8 mouse cellular contexts compared by ENCODE assay signal in the genomic region with DNA sequence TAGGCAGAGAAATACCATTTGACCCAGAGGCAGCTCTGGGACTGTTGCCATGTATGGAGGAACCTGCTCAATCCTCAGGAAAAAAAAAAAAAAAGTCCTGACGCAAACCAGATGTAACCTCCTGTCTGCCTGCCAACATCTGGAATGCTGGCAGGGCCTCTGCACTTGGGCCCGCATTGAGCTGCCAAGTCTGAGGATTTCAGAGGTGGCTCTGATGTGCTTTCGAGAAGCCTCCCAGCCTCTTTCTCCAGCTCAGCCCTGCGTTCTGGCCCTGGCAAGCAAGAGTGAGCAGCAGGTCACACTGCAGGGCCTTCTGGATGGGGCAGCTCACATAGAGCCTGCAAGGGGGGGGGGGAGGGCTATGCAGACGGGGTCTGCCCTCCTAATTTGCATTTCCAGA. TPM values are rescaled to one million over a fixed set of nuclear protein-coding genes. Genes with fewer than 3 reads are reported as not detected.
A peak's percentile ranks its signal among the peaks of the same experiment; 100 is the strongest.
DNase-seq lines count a peak whose midpoint lies in the region; ATAC-seq and TF ChIP-seq lines count a peak whose summit lies in the region.

No protein-coding gene starts in this region.

- H3K36me3 ChIP-seq in hindbrain, embryonic 12.5 days, result peaks cover 37% of the 10 kb centered on the region
- peaks cover 44% of the 10 kb centered on the region for H3K36me3 ChIP-seq in limb, embryonic 15.5 days

- no peak for ATAC-seq in hindbrain, embryonic 12.5 days (ENCODE audit: low FRiP score)
- ATAC-seq in limb, embryonic 15.5 days (ENCODE audit: insufficient number of reproducible peaks, low FRiP score, low TSS enrichment, low read depth), result peak; percentile 69

- 0 out of 2 replicates have a peak overlapping the region, but pooled peaks have one; percentile 1 for H3K9ac ChIP-seq in hindbrain, embryonic 12.5 days
- no peak overlapping the region for H3K9ac ChIP-seq in limb, embryonic 15.5 days

- H3K4me3 ChIP-seq in layer of hippocampus, adult 2 months, result no peak overlapping the region
- H3K4me3 ChIP-seq in hindbrain, embryonic 12.5 days, result no peak overlapping the region
- peak overlapping the region; percentile 30; the same call in 1 of the 2 replicates for H3K4me3 ChIP-seq in limb, embryonic 15.5 days

- H3K9me3 ChIP-seq in hindbrain, embryonic 12.5 days (replicated peaks), result no peaks in the 10 kb centered on the region
- no peaks in the 10 kb centered on the region for H3K9me3 ChIP-seq in limb, embryonic 15.5 days

- DNase-seq in layer of hippocampus, adult 2 months (ENCODE audit: low spot score in 2 of 2), result no peak
- DNase-seq in layer of hippocampus, postnatal 36 days, result no peak
- peak; percentile 82 for DNase-seq in gastrocnemius, adult 18-20 months (ENCODE audit: low spot score)
- DNase-seq in urinary bladder, postnatal 14 days (ENCODE audit: low spot score), result peak; percentile 78
- no peak for DNase-seq in thymus, postnatal 4 days
- no peak for DNase-seq in B cell, adult 2 months

- 0 out of 2 replicates have a peak overlapping the region, but pooled peaks have one; percentile 23 for H3K27ac ChIP-seq in layer of hippocampus, adult 2 months
- H3K27ac ChIP-seq in hindbrain, embryonic 12.5 days, result peak overlapping the region; percentile 60
- peak overlapping the region; percentile 91 for H3K27ac ChIP-seq in limb, embryonic 15.5 days

- H3K4me1 ChIP-seq in hindbrain, embryonic 12.5 days, result peaks cover 49% of the 10 kb centered on the region
- peaks cover 63% of the 10 kb centered on the region for H3K4me1 ChIP-seq in limb, embryonic 15.5 days

- WGBS in hindbrain, embryonic 12.5 days, result 46% methylated on average over 5 of the region's 5 CpGs
- WGBS in limb, embryonic 15.5 days, result 14% methylated on average over 5 of the region's 5 CpGs

- TF ChIP-seq CTCF in layer of hippocampus, adult 2 months (conservative IDR thresholded peaks at IDR 0.05), result no peak

- 0 out of 2 replicates have a peak overlapping the region, but pooled peaks have one; percentile 15 for H3K4me2 ChIP-seq in hindbrain, embryonic 12.5 days (replicated peaks)
- peak overlapping the region; percentile 47 for H3K4me2 ChIP-seq in limb, embryonic 15.5 days

- H3K27me3 ChIP-seq in hindbrain, embryonic 12.5 days, result no peaks in the 10 kb centered on the region
- H3K27me3 ChIP-seq in limb, embryonic 15.5 days, result no peaks in the 10 kb centered on the region

RNA-seq across cellular contexts. Expression of a gene that starts 6.1 kb away (rescaled TPM):
- 10 to 100 TPM; 69.4 to 71.9 TPM for total RNA-seq in layer of hippocampus, adult 2 months (2021)
- total RNA-seq in layer of hippocampus, postnatal 36 days (2021), result 10 to 100 TPM; 71.4 to 72.1 TPM
- 10 to 100 TPM; 30.0 to 48.5 TPM for total RNA-seq in gastrocnemius, adult 18-20 months (2021)
- polyA plus RNA-seq in hindbrain, embryonic 12.5 days (2016; fragmentation: Nextera tagmentation; extraction: Ambion mirVana), result 428 and 445 TPM in 2 replicates
- polyA plus RNA-seq in limb, embryonic 15.5 days (2015; fragmentation: Nextera tagmentation; extraction: Ambion mirVana), result 1,243 and 1,296 TPM in 2 replicates

RNA-seq across cellular contexts. Expression of a gene that starts 23.1 kb away (rescaled TPM):
- total RNA-seq in layer of hippocampus, adult 2 months (2021), result 1 to 10 TPM; 1.7 to 3.0 TPM
- total RNA-seq in layer of hippocampus, postnatal 36 days (2021), result 1 to 10 TPM; 2.7 to 3.3 TPM
- under 1 TPM; 0.09 to 0.21 TPM for total RNA-seq in gastrocnemius, adult 18-20 months (2021)
- polyA plus RNA-seq in hindbrain, embryonic 12.5 days (2016; fragmentation: Nextera tagmentation; extraction: Ambion mirVana), result 195 and 199 TPM in 2 replicates
- 162 and 178 TPM in 2 replicates for polyA plus RNA-seq in limb, embryonic 15.5 days (2015; fragmentation: Nextera tagmentation; extraction: Ambion mirVana)

RNA-seq across cellular contexts. Expression of a gene that starts 42.0 kb away (rescaled TPM):
- total RNA-seq in layer of hippocampus, adult 2 months (2021), result not detected
- not detected for total RNA-seq in layer of hippocampus, postnatal 36 days (2021)
- under 1 TPM in 1 of 2 experiments, not detected in 1; 0.07 TPM for total RNA-seq in gastrocnemius, adult 18-20 months (2021)
- 0.32 and 0.36 TPM in 2 replicates for polyA plus RNA-seq in hindbrain, embryonic 12.5 days (2016; fragmentation: Nextera tagmentation; extraction: Ambion mirVana)
- polyA plus RNA-seq in limb, embryonic 15.5 days (2015; fragmentation: Nextera tagmentation; extraction: Ambion mirVana), result 1.9 and 2.1 TPM in 2 replicates

Comparison
In these comparisons a context has a peak if more than half of its experiments do, and no peak if none do; other contexts are left out.
1. DNase-seq: peak in gastrocnemius, adult 18-20 months (single experiment) and urinary bladder, postnatal 14 days (single experiment); none in layer of hippocampus, adult 2 months (0 of 2), layer of hippocampus, postnatal 36 days (0 of 2), thymus, postnatal 4 days (single experiment) and B cell, adult 2 months (0 of 2).
2. H3K27ac ChIP-seq: peak in every context shown above with its lines; median percentile 91 in limb, embryonic 15.5 days; 60 in hindbrain, embryonic 12.5 days; 23 in layer of hippocampus, adult 2 months.